Mouse (Mus musculus): ENCODE data around the gene Syn3.
"Not testable (repeated sequence)": the region's sequence is repeated elsewhere in the genome, so short reads cannot be mapped to it uniquely, and the experiment has no call there.

Gene Syn3

GRCm38 (mm10) chr10:86468612-86469546 is 29.8 kb downstream of the Syn3 start:
- DNase-seq (ENCODE audit: extremely low spot score, low spot score), result no peak

- peak; percentile 90 for DNase-seq (ENCODE audit: extremely low spot score, low spot score)
Observed at GRCm38 (mm10) chr10:86463538-86464199, 35.0 kb downstream of the Syn3 start.

GRCm38 (mm10) chr10:86459643-86460042 is 39.1 kb downstream of the Syn3 start:
- DNase-seq (ENCODE audit: extremely low spot score, low spot score), result no peak

GRCm38 (mm10) chr10:86457665-86458209 is 41.0 kb downstream of the Syn3 start:
- no peak for DNase-seq (ENCODE audit: extremely low spot score, low spot score)

GRCm38 (mm10) chr10:86457195-86457594 is 41.5 kb downstream of the Syn3 start:
- DNase-seq (ENCODE audit: extremely low spot score, low spot score), result peak; percentile 60

- DNase-seq (ENCODE audit: extremely low spot score, low spot score), result no peak
Observed at GRCm38 (mm10) chr10:86455296-86456055, 43.2 kb downstream of the Syn3 start.

- peak; percentile 29 for DNase-seq (ENCODE audit: extremely low spot score, low spot score)
Observed at GRCm38 (mm10) chr10:86452326-86452995, 46.2 kb downstream of the Syn3 start.

GRCm38 (mm10) chr10:86451294-86451693 is 47.4 kb downstream of the Syn3 start:
- no peak for DNase-seq (ENCODE audit: extremely low spot score, low spot score)

GRCm38 (mm10) chr10:86446649-86447048 is 52.0 kb downstream of the Syn3 start:
- no peak for DNase-seq (ENCODE audit: extremely low spot score, low spot score)

GRCm38 (mm10) chr10:86445207-86445606 is 53.5 kb downstream of the Syn3 start:
- no peak for DNase-seq (ENCODE audit: extremely low spot score, low spot score)

- DNase-seq (ENCODE audit: extremely low spot score, low spot score), result no peak
Observed at GRCm38 (mm10) chr10:86444665-86445064, 54.0 kb downstream of the Syn3 start.

GRCm38 (mm10) chr10:86441765-86442164 is 56.9 kb downstream of the Syn3 start:
- DNase-seq (ENCODE audit: extremely low spot score, low spot score), result no peak

GRCm38 (mm10) chr10:86439640-86440039 is 59.1 kb downstream of the Syn3 start:
- no peak for DNase-seq (ENCODE audit: extremely low spot score, low spot score)

GRCm38 (mm10) chr10:86437294-86437693 is 61.4 kb downstream of the Syn3 start:
- no peak for DNase-seq (ENCODE audit: extremely low spot score, low spot score)

- DNase-seq (ENCODE audit: extremely low spot score, low spot score), result not testable (repeated sequence)
Observed at GRCm38 (mm10) chr10:86435006-86435405, 63.7 kb downstream of the Syn3 start.

- DNase-seq (ENCODE audit: extremely low spot score, low spot score), result no peak
Observed at GRCm38 (mm10) chr10:86429651-86430050, 69.0 kb downstream of the Syn3 start.

- no peak for DNase-seq (ENCODE audit: extremely low spot score, low spot score)
Observed at GRCm38 (mm10) chr10:86427956-86428355, 70.7 kb downstream of the Syn3 start.

GRCm38 (mm10) chr10:86425690-86426530 is 72.8 kb downstream of the Syn3 start:
- peak; percentile 39 for DNase-seq (ENCODE audit: extremely low spot score, low spot score)

- no peak for DNase-seq (ENCODE audit: extremely low spot score, low spot score)
Observed at GRCm38 (mm10) chr10:86421731-86422370, 76.8 kb downstream of the Syn3 start.

Data from neural tube, embryonic 10.5 days (tissue).